ENCODE assay signal across 23 mouse cellular contexts in the genomic region with DNA sequence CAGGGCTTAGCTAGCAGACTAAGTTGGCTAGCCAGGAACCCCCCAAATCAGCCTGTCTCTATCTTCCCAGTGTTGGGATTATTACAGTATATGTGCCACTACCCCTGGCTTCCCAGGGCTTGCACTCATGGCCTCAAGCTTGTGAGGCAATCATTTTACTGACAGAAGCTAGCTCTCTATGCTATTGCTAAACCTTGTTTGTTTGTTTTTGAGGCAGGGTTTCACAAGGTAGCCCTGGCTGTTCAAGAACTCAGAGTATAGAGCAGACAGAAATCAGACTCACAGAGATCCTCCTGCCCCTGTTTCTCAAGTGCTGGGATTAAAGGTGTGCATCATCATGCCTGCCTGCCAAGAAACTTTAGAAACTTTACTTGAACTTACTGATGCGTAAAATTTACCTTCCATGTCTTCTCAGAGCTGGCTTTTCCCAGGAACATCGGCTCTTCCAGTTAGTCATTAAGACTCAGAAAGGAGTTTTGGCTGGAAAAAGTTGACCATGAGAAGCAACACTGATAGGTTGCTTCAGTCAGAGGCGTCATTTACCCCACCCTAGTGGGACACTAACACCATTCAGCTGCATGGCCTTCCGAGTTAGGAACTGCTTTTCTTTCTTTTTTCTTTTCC. TPM values are rescaled to one million over a fixed set of nuclear protein-coding genes. Genes with fewer than 3 reads are reported as not detected.
DNase-seq lines count a peak whose midpoint lies in the region; ATAC-seq and TF ChIP-seq lines count a peak whose summit lies in the region.
"Had no signal": no experiment of that assay in that cellular context is flagged by ENCODE, and none has a peak within 500 bp of the region (broad histone marks: within the 10 kb centered on the region; RNA-seq: fewer than 3 reads in every experiment).

No protein-coding gene starts in this region.

- ATAC-seq in liver, embryonic 14.5 days (ENCODE audit: insufficient read depth): peak; percentile 27
- no peak for ATAC-seq in midbrain, embryonic 14.5 days (ENCODE audit: low FRiP score, low TSS enrichment)
- ATAC-seq: forebrain, postnatal 0 days; inflammation-experienced regulatory T-cells, adult 6 months; lung, postnatal 0 days; midbrain, embryonic 15.5 days had no signal

- no peak overlapping the region for H3K4me3 ChIP-seq in liver, embryonic 14.5 days (ENCODE audit: insufficient read depth in 1 of 2, low read depth in 2 of 2, low read length in 2 of 2)
- H3K4me3 ChIP-seq in midbrain, embryonic 14.5 days (replicated peaks; ENCODE audit: low read depth, low read length): no peak overlapping the region
- H3K4me3 ChIP-seq: embryonic facial prominence, embryonic 15.5 days; forebrain, embryonic 10.5 days; hindbrain, embryonic 13.5 days; midbrain, embryonic 15.5 days; stomach, embryonic 15.5 days had no signal

- 57% methylated on average over 4 of the region's 4 CpGs for WGBS in liver, embryonic 14.5 days (ENCODE audit: insufficient replicate concordance)
- WGBS in midbrain, embryonic 14.5 days: 90% methylated on average over 4 of the region's 4 CpGs

- no peaks in the 10 kb centered on the region for H3K9me3 ChIP-seq in liver, embryonic 14.5 days (ENCODE audit: control insufficient read depth, low read length)
- H3K9me3 ChIP-seq in midbrain, embryonic 14.5 days (ENCODE audit: control insufficient read depth, low read length): no peaks in the 10 kb centered on the region
- H3K9me3 ChIP-seq: embryonic facial prominence, embryonic 15.5 days; hindbrain, embryonic 13.5 days; midbrain, embryonic 15.5 days; stomach, embryonic 15.5 days had no signal

- H3K4me2 ChIP-seq in liver, embryonic 14.5 days (ENCODE audit: low read depth): peak overlapping the region; percentile 24
- no peak overlapping the region for H3K4me2 ChIP-seq in midbrain, embryonic 14.5 days (ENCODE audit: low read length)
- H3K4me2 ChIP-seq: embryonic facial prominence, embryonic 15.5 days; heart, embryonic 11.5 days; hindbrain, embryonic 13.5 days; midbrain, embryonic 15.5 days; stomach, embryonic 15.5 days had no signal

- peaks cover 0 to 16% of the 10 kb centered on the region in 2 experiments; a peak in 3 of 4 replicates for H3K4me1 ChIP-seq in liver, embryonic 14.5 days (replicated peaks; ENCODE audit: control insufficient read depth in 2 of 2, insufficient read depth in 2 of 2, low read length in 1 of 2)
- peaks cover 36% of the 10 kb centered on the region for H3K4me1 ChIP-seq in midbrain, embryonic 14.5 days (ENCODE audit: control insufficient read depth, insufficient read depth, low read length)

- DNase-seq in adipocyte (ENCODE audit: low spot score): peak; percentile 37
- DNase-seq in kidney, adult 8-10 months: peak; percentile 51 to 75
- DNase-seq in kidney, postnatal 25 days: peak; percentile 21 to 45
- peak in 1 of 3 experiments; percentile 11 for DNase-seq in liver, embryonic 14.5 days (ENCODE audit: low read depth in 3 of 3, low spot score in 3 of 3)
- no peak for DNase-seq in cerebellum, postnatal 14 days
- no peak for DNase-seq in embryo, embryonic 11 days
- no peak for DNase-seq in lung, postnatal 36 days
- no peak for DNase-seq in midbrain, embryonic 14.5 days
- DNase-seq: adrenal gland, adult 2 months; B cell, adult 2 months; cerebellum, postnatal 10 days; forebrain, postnatal 0 days; heart, postnatal 14 days; right cerebral cortex, postnatal 25 days; thymus, adult 2 months had no signal

- TF ChIP-seq EP300 in liver, embryonic 14.5 days (IDR thresholded peaks at IDR 0.05; ENCODE audit: low read depth): no peak

- TF ChIP-seq CTCF in liver, embryonic 14.5 days (IDR thresholded peaks at IDR 0.05; ENCODE audit: low read depth): no peak

- H3K36me3 ChIP-seq in liver, embryonic 14.5 days (replicated peaks; ENCODE audit: control insufficient read depth, insufficient read depth, low read depth): no peaks in the 10 kb centered on the region
- 0 out of 2 replicates have a peak, but pooled peaks cover 2% of the 10 kb centered on the region for H3K36me3 ChIP-seq in midbrain, embryonic 14.5 days (ENCODE audit: control insufficient read depth, insufficient read depth, low read length)
- H3K36me3 ChIP-seq: embryonic facial prominence, embryonic 15.5 days; forebrain, embryonic 10.5 days; stomach, embryonic 15.5 days had no signal

- H3K9ac ChIP-seq in liver, embryonic 14.5 days (replicated peaks): no peak overlapping the region
- no peak overlapping the region for H3K9ac ChIP-seq in midbrain, embryonic 14.5 days (replicated peaks; ENCODE audit: low read length)
- H3K9ac ChIP-seq: embryonic facial prominence, embryonic 15.5 days; forebrain, postnatal 0 days; hindbrain, embryonic 13.5 days; midbrain, embryonic 15.5 days; stomach, embryonic 15.5 days had no signal

- H3K27me3 ChIP-seq in liver, embryonic 14.5 days (ENCODE audit: control insufficient read depth, insufficient read depth, low read length): peaks cover 4% of the 10 kb centered on the region; the same call in 1 of the 2 replicates
- H3K27me3 ChIP-seq in midbrain, embryonic 14.5 days (ENCODE audit: control insufficient read depth, insufficient read depth, low read length): no peaks in the 10 kb centered on the region
- H3K27me3 ChIP-seq: embryonic facial prominence, embryonic 15.5 days; hindbrain, embryonic 13.5 days; midbrain, embryonic 15.5 days; stomach, embryonic 15.5 days had no signal

- peak overlapping the region; percentile 18 for H3K27ac ChIP-seq in liver, embryonic 14.5 days
- no peak overlapping the region for H3K27ac ChIP-seq in midbrain, embryonic 14.5 days (replicated peaks; ENCODE audit: low read depth, low read length)
- H3K27ac ChIP-seq: embryonic facial prominence, embryonic 15.5 days; forebrain, embryonic 10.5 days; midbrain, embryonic 15.5 days; stomach, embryonic 15.5 days had no signal

RNA-seq across cellular contexts. Expression of a gene that starts 4.5 kb away (rescaled TPM):
- 0.39 and 0.50 TPM in 2 replicates for polyA plus RNA-seq in liver, embryonic 14.5 days (2012; rRNA removed)
- polyA plus RNA-seq in liver, embryonic 14.5 days (2014; fragmentation: Nextera tagmentation; extraction: Ambion mirVana): 0.67 and 0.81 TPM in 2 replicates
- polyA plus RNA-seq in midbrain, embryonic 14.5 days (2014; fragmentation: Nextera tagmentation; extraction: Ambion mirVana): 33.9 and 36.0 TPM in 2 replicates
- polyA plus RNA-seq: inflammation-experienced regulatory T-cells, adult 6 months had no signal

RNA-seq across cellular contexts. Expression of a gene that starts 4.5 kb away (rescaled TPM):
- polyA plus RNA-seq in liver, embryonic 14.5 days (2012; rRNA removed): 17.7 and 23.1 TPM in 2 replicates
- 40.2 and 48.1 TPM in 2 replicates for polyA plus RNA-seq in liver, embryonic 14.5 days (2014; fragmentation: Nextera tagmentation; extraction: Ambion mirVana)
- 6.3 and 7.7 TPM in 2 replicates for polyA plus RNA-seq in midbrain, embryonic 14.5 days (2014; fragmentation: Nextera tagmentation; extraction: Ambion mirVana)

RNA-seq across cellular contexts. Expression of a gene that starts 18.6 kb away (rescaled TPM):
- 4.7 and 8.9 TPM in 2 replicates for polyA plus RNA-seq in liver, embryonic 14.5 days (2012; rRNA removed)
- 17.6 and 18.1 TPM in 2 replicates for polyA plus RNA-seq in liver, embryonic 14.5 days (2014; fragmentation: Nextera tagmentation; extraction: Ambion mirVana)
- 12.8 and 21.9 TPM in 2 replicates for polyA plus RNA-seq in midbrain, embryonic 14.5 days (2014; fragmentation: Nextera tagmentation; extraction: Ambion mirVana)

Comparison
In these comparisons a context has a peak if more than half of its experiments do, and no peak if none do; other contexts are left out.
1. DNase-seq: peak in adipocyte (single experiment), kidney, adult 8-10 months (2 of 2) and kidney, postnatal 25 days (2 of 2); none in cerebellum, postnatal 14 days (0 of 2), embryo, embryonic 11 days (single experiment), lung, postnatal 36 days (single experiment) and midbrain, embryonic 14.5 days (single experiment).
2. RNA of a gene that starts 4.5 kb away (polyA plus RNA-seq): 33.9 to 36.0 TPM in midbrain, embryonic 14.5 days; 0.39 to 0.81 TPM in liver, embryonic 14.5 days; every median in the first group is over 10 times any median in the second.